Mouse (Mus musculus) forebrain, embryonic 16.5 days (tissue): ENCODE results near the gene Spata1. TPM values are rescaled to one million over a fixed set of nuclear protein-coding genes. Genes with fewer than 3 reads are reported as not detected.
A peak's percentile ranks its signal among the peaks of the same experiment; 100 is the strongest.

Experiments used
- ATAC-seq: fragments of 200-750 bp; cut with Nextera tagmentation; 2 replicates; pipeline ENCODE4 v1.8.0; 2017; ENCODE audit warnings: mild to moderate bottlenecking, moderate library complexity
- H3K27ac ChIP-seq: fragments of 300-500 bp; sonication (generic); 2 replicates; pipeline ENCODE4 v1.5.1; 2014; ENCODE audit warnings: low read length, control low read depth
- H3K27me3 ChIP-seq: fragments of 300-500 bp; sonication (generic); replicated peaks from 2 replicates; pipeline ENCODE4 v1.6.1; 2014; ENCODE audit warnings: low read length; ENCODE audit not compliant: control insufficient read depth, insufficient read depth
- H3K36me3 ChIP-seq: fragments of 300-500 bp; sonication (generic); 2 replicates; pipeline ENCODE4 v1.6.1; 2014; ENCODE audit not compliant: control insufficient read depth, insufficient read depth
- H3K4me1 ChIP-seq: fragments of 300-500 bp; sonication (generic); replicated peaks from 2 replicates; pipeline ENCODE4 v1.6.1; 2014; ENCODE audit warnings: low read length; ENCODE audit not compliant: control insufficient read depth, insufficient read depth
- H3K4me2 ChIP-seq: fragments of 300-500 bp; sonication (generic); 2 replicates; pipeline ENCODE4 v1.6.1; 2014; ENCODE audit warnings: mild to moderate bottlenecking, low read length, control low read depth
- H3K4me3 ChIP-seq: fragments of 300-500 bp; sonication (generic); replicated peaks from 2 replicates; pipeline ENCODE4 v1.5.1; 2014; ENCODE audit warnings: mild to moderate bottlenecking, low read length, control low read depth
- H3K9ac ChIP-seq: fragments of 300-500 bp; sonication (generic); replicated peaks from 2 replicates; pipeline ENCODE4 v1.6.1; 2014; ENCODE audit warnings: low read depth, low read length, control low read depth
- H3K9me3 ChIP-seq: fragments of 300-500 bp; sonication (generic); 2 replicates; pipeline ENCODE4 v1.6.1; 2016; ENCODE audit warnings: low read length; ENCODE audit not compliant: control insufficient read depth
- WGBS: fragments of 180-500 bp; shearing (Covaris S2); extraction: QIAGEN DNeasy Blood & Tissue Kit; methylation state at CpG from one replicate; pipeline ENCODE4 v1.1.7; 2014; 5-methylcytosine and 5-hydroxymethylcytosine counted together
- polyA plus RNA-seq: library from polyadenylated mRNA; unstranded; fragments of >200 nt; fragmentation: Nextera tagmentation; extraction: Ambion mirVana; gene quantifications from 2 replicates; pipeline ENCODE4 v1.2.1, GENCODE M21; 2015

Spata1 gene
- polyA plus RNA-seq, 1 experiment from 2014 or later = 7.4 TPM

DNA sequence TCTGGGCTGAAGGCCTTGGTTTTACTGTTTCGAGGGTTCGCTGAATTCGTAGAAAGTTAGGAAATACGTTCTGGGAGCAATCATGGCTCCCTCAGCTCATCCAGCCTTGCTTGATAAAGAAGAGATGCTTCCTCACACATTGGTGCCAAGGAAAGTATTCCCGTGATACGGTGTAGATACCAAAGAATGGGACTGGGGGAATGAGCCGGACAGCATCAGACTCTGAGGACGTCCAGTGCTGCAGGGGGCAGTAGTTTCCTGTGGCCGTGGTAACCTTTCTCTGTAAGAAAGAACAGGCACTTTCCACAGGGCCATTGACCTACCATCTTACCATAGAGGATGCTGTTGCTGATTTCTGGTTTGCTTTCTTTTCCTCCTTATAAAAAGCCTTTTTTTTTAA, 80.0 kb downstream of the Spata1 start:
- WGBS = 88% methylated on average over 9 of the region's 9 CpGs
- Histone ChIP-seq H3K4me2 (no peak overlapping the region), H3K4me1 (peaks cover 3% of the 10 kb centered on the region; the same call in 1 of the 2 replicates), H3K9ac (no peak overlapping the region), H3K27me3 (no peaks in the 10 kb centered on the region), H3K27ac (peak overlapping the region; percentile 60), H3K9me3 (no peaks in the 10 kb centered on the region), H3K36me3 (peaks cover 3% of the 10 kb centered on the region), H3K4me3 (no peak overlapping the region)
- no peak for ATAC-seq

DNA sequence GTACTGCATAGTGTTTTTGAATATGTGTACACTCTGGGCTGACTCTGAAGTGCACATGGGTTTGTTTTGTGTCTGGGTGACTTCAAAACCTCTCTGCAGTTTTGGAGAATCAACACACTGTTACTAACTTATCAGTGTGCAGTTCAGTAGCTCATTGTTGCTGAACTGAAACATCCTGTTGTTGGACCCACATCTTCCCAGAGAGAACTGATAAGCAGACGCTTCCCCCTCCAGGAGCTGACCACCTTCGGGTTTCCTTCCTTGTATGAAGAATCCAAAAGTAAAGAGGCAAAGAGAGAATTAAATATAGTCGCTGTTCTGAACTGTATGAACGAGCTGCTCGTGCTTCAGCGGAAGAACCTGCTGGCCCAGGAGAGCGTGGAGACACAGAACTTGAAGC, 80.7 kb downstream of the Spata1 start:
- Histone ChIP-seq H3K9me3 (no peaks in the 10 kb centered on the region), H3K27ac (peak overlapping the region; percentile 60; the same call in 1 of the 2 replicates), H3K9ac (no peak overlapping the region), H3K4me3 (no peak overlapping the region), H3K27me3 (no peaks in the 10 kb centered on the region), H3K36me3 (peaks cover 3% of the 10 kb centered on the region), H3K4me1 (peaks cover 9% of the 10 kb centered on the region), H3K4me2 (no peak overlapping the region)
- ATAC-seq = no peak
- WGBS = 94% methylated on average over 7 of the region's 7 CpGs

DNA sequence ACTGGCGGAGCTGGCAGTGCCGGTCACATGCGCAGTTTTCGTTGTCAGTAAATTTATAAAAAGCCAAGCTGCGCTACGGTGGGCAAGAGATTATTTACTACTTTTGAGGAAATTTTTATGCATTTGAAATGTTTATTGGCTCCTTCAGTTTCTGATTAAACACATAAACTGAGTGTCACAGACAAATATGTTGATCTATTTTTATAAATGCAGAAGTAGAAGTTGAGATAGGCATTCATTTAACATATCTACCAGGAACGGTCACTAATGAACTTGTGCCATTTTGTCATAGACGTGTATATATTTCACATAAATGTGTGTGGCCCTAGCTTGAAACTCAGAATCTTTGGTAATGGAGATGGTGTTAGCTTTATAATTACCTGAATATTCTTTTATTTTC, 81.7 kb downstream of the Spata1 start:
- H3K36me3 ChIP-seq = peaks cover 3% of the 10 kb centered on the region
- H3K4me2 ChIP-seq = no peak overlapping the region
- no peaks in the 10 kb centered on the region for H3K9me3 ChIP-seq
- no peak overlapping the region for H3K4me3 ChIP-seq
- no peak overlapping the region for H3K9ac ChIP-seq
- 96% methylated on average over 8 of the region's 8 CpGs for WGBS
- H3K4me1 ChIP-seq = peaks cover 11% of the 10 kb centered on the region
- ATAC-seq = no peak
- no peaks in the 10 kb centered on the region for H3K27me3 ChIP-seq
- H3K27ac ChIP-seq = no peak overlapping the region

DNA sequence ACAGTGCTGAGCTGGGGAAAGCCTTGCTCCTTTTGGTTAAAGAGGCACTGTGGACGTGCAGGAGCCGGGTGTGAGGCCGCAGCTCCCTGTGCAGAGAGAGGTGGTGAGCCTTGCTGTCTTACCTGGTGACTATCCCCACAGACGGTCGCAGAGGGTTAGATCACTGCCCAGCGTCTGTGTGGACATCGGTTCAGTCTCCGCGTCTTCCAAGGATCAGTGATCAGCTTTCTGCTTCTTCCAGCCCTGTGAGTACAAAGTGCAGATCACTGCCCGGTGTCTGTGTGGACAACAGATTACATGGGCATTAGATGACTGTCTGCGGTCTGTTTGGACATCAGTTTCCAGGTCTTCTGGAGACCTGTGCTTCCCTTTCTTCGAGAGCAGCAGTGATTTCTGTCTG, 85.0 kb downstream of the Spata1 start:
- Histone ChIP-seq H3K4me1 (peaks cover 18% of the 10 kb centered on the region), H3K9ac (no peak overlapping the region), H3K4me3 (no peak overlapping the region), H3K9me3 (no peaks in the 10 kb centered on the region), H3K4me2 (no peak overlapping the region), H3K36me3 (peaks cover 3% of the 10 kb centered on the region; the same call in 1 of the 2 replicates), H3K27ac (no peak overlapping the region), H3K27me3 (no peaks in the 10 kb centered on the region)
- no peak for ATAC-seq
- 90% methylated on average over 12 of the region's 12 CpGs for WGBS

DNA sequence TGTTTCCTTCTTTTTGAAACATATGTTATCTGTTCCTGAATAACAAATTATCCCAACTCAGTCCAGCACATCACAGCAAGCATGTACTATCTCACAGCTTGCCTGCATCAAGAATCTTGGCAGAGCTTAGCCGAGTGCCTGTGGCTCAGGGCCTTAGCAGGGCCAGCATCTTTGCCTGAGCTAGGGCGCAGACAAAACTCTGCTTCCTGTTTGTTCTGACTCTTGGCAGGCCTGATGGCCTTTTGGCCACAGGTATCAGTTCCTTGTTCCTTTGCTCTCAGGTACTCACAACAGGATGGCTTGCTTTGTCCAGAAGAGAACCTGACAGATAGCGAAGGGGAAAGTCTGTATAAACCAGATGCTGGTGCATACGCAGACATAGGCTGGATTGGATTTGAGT, 85.6 kb downstream of the Spata1 start:
- Histone ChIP-seq H3K27me3 (no peaks in the 10 kb centered on the region), H3K4me3 (no peak overlapping the region), H3K27ac (no peak overlapping the region), H3K36me3 (peaks cover 3% of the 10 kb centered on the region; the same call in 1 of the 2 replicates), H3K9ac (no peak overlapping the region), H3K9me3 (no peaks in the 10 kb centered on the region), H3K4me1 (peaks cover 18% of the 10 kb centered on the region), H3K4me2 (no peak overlapping the region)
- WGBS = 79% methylated on average over 4 of the region's 4 CpGs
- no peak for ATAC-seq

DNA sequence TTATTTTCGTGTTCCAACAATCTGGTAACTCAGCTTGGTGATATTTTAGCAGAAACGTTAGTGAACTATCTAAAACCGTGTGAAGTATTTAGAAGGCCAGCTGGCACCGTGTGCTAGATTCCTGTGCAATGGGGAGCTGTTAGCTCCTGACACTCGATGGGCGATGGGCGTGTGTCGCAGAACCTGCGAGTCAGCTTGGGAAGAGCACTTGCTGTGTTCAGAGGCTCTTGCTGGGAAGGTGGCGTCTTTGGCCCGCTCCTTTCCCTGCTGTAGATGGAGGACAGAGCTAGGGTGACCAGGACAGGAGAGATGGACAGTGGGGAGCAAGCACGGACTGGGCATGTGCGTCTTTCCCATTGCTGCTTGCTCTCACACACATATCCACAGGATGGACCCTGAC, 86.5 kb downstream of the Spata1 start:
- H3K4me1 ChIP-seq = peaks cover 18% of the 10 kb centered on the region
- WGBS = 80% methylated on average over 13 of the region's 13 CpGs
- no peak for ATAC-seq
- no peak overlapping the region for H3K9ac ChIP-seq
- no peaks in the 10 kb centered on the region for H3K36me3 ChIP-seq
- H3K27ac ChIP-seq = peak overlapping the region; percentile 5; the same call in 1 of the 2 replicates
- H3K4me3 ChIP-seq = no peak overlapping the region
- no peaks in the 10 kb centered on the region for H3K27me3 ChIP-seq
- H3K9me3 ChIP-seq = no peaks in the 10 kb centered on the region
- H3K4me2 ChIP-seq = no peak overlapping the region

DNA sequence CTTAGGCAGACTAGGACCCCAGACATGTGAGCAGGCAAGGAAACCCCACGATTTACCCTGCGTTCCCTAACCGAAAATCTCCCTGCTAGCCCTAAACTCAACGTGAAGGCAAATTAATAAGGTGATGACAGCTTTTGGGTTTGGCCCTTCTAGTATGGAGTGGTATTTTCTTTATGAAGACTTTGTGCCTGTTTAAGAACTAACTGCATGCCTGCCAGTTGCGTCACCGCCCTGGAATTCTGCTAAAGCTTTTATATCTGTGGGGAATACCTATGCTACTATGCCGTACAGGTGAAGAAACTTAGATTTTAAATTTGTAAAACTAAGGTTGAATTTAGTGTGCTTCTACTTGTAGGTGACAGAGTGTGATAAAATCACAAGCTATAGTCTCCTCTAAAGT, 87.1 kb downstream of the Spata1 start:
- 85% methylated on average over 7 of the region's 7 CpGs for WGBS
- Histone ChIP-seq H3K36me3 (no peaks in the 10 kb centered on the region), H3K9ac (no peak overlapping the region), H3K9me3 (no peaks in the 10 kb centered on the region), H3K4me3 (no peak overlapping the region), H3K4me1 (peaks cover 20% of the 10 kb centered on the region), H3K27me3 (no peaks in the 10 kb centered on the region), H3K27ac (no peak overlapping the region), H3K4me2 (no peak overlapping the region)
- ATAC-seq = no peak

DNA sequence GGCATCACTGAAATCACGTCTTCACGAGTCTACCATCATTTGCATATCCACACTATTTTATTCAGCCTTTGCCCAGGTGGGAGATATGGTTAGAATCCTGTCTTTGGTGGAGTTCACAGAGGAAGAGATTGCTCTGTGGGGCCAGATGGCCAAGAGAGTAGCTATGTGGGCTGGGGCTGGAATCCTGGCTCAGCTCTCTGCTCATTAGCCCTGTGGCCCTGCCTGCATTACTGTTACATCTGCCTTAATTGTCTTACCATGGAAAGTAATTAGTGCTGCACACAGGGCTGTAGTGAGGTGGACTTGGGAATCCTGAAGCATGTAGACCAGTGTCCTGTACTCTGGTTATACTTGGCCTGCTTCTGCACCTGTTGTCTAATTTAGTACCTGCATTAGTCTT, 87.5 kb downstream of the Spata1 start:
- ATAC-seq = peak; percentile 54
- WGBS = 64% methylated on average over 2 of the region's 2 CpGs
- Histone ChIP-seq H3K27me3 (no peaks in the 10 kb centered on the region), H3K9ac (no peak overlapping the region), H3K4me3 (no peak overlapping the region), H3K27ac (no peak overlapping the region; the same call in 1 of the 2 replicates), H3K36me3 (no peaks in the 10 kb centered on the region), H3K4me1 (peaks cover 24% of the 10 kb centered on the region), H3K4me2 (no peak overlapping the region), H3K9me3 (no peaks in the 10 kb centered on the region)

DNA sequence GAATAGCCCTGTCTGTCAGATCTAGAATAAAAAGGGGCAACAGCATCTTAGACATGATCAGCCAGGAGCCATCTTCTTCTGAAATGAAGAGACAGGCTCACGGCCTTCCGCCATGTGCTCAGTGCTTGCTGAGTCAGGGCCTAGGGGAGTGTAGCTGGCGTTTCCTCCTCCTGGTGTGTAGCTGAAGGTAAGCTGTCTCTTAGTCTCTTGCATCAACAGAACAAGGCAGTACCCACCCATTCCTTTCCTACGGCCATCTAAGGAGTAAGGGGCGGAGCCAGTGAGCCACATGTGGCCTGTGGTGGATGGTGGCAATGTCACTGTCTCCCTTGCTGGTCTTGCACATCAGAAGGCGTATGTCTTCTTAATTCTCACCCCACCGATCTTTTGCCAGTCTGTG, 89.4 kb downstream of the Spata1 start:
- no peak overlapping the region for H3K4me2 ChIP-seq
- H3K9ac ChIP-seq = no peak overlapping the region
- no peaks in the 10 kb centered on the region for H3K36me3 ChIP-seq
- H3K4me3 ChIP-seq = no peak overlapping the region
- 86% methylated on average over 7 of the region's 7 CpGs for WGBS
- peaks cover 42% of the 10 kb centered on the region for H3K4me1 ChIP-seq
- no peaks in the 10 kb centered on the region for H3K27me3 ChIP-seq
- no peaks in the 10 kb centered on the region for H3K9me3 ChIP-seq
- ATAC-seq = no peak
- H3K27ac ChIP-seq = no peak overlapping the region
